Mouse (Mus musculus) small intestine, adult 10 weeks (tissue): Measurements from ENCODE around the gene Klhl30. TPM values are rescaled to one million over a fixed set of nuclear protein-coding genes. Genes with fewer than 3 reads are reported as not detected.

Source experiments
- polyA plus RNA-seq: library from polyadenylated mRNA; stranded (reverse); fragments of 350-450 nt; fragmentation: Illumina TruSeq; extraction: RNeasy Lipid Tissue Mini Kit (QIAGEN cat#74804); gene quantifications from one replicate; pipeline ENCODE4 v1.2.3, GENCODE M21; 2014; ENCODE audit warnings: low replicate concordance

The Klhl30 gene
- not detected for polyA plus RNA-seq

GRCm38 (mm10) chr1:91350841-91351240, at the start of gene Klhl30:
Klhl30 (plus strand) TSS chr1:91351016.

GRCm38 (mm10) chr1:91321760-91322438, 28.9 kb upstream of the Klhl30 start, which contains the start of gene Espnl:
Espnl (plus strand) TSS chr1:91322075.

GRCm38 (mm10) chr1:91366215-91367108, 15.6 kb downstream of the Klhl30 start, which contains the start of gene Erfe:
Erfe (plus strand) TSS chr1:91366430.

GRCm38 (mm10) chr1:91398260-91399062, 47.6 kb downstream of the Klhl30 start, which contains the start of gene Ilkap:
Ilkap (minus strand) TSS chr1:91398815.

Other genes starting within 250 kb of the Klhl30 start
- gene Rbm44, start 205.9 kb upstream of the Klhl30 start, polyA plus RNA-seq: 1.0 TPM
- gene Ramp1, start 171.2 kb upstream of the Klhl30 start, polyA plus RNA-seq: 1.0 TPM
- gene Ube2f, start 100.7 kb upstream of the Klhl30 start, polyA plus RNA-seq: 123 TPM
- 3.2 TPM for gene Scly, start 52.7 kb upstream of the Klhl30 start, polyA plus RNA-seq
- gene Espnl, start 28.9 kb upstream of the Klhl30 start, polyA plus RNA-seq: not detected
- gene Erfe, start 15.4 kb downstream of the Klhl30 start, polyA plus RNA-seq: 3.1 TPM
- gene Ilkap, start 47.8 kb downstream of the Klhl30 start, polyA plus RNA-seq: 25.6 TPM
- gene Hes6, start 63.0 kb downstream of the Klhl30 start, polyA plus RNA-seq: 0.30 TPM
- 4.4 TPM for gene Per2, start 108.3 kb downstream of the Klhl30 start, polyA plus RNA-seq
- gene Traf3ip1, start 143.6 kb downstream of the Klhl30 start, polyA plus RNA-seq: 3.3 TPM
- 1.9 TPM for gene Asb1, start 189.5 kb downstream of the Klhl30 start, polyA plus RNA-seq